Mouse (Mus musculus): ENCODE data around the gene Gpc2.

Gpc2 gene

GRCm38 (mm10) chr5:138262001-138262400 is 17.8 kb downstream of the Gpc2 start:
- in situ Hi-C loops (cut with MboI, MseI) = no loop called here

- in situ Hi-C loops (cut with MboI, MseI) = no loop called here
Observed at GRCm38 (mm10) chr5:138260834-138261233, 19.0 kb downstream of the Gpc2 start.

- in situ Hi-C loops (cut with MboI, MseI) = no loop called here
Observed at GRCm38 (mm10) chr5:138260051-138260450, 19.8 kb downstream of the Gpc2 start.

GRCm38 (mm10) chr5:138258993-138259392 is 20.8 kb downstream of the Gpc2 start:
- in situ Hi-C loops (cut with MboI, MseI) = no loop called here

- in situ Hi-C loops (cut with MboI, MseI) = no loop called here
Observed at GRCm38 (mm10) chr5:138258542-138258941, 21.3 kb downstream of the Gpc2 start.

- in situ Hi-C loops (cut with MboI, MseI) = no loop called here
Observed at GRCm38 (mm10) chr5:138258078-138258477, 21.7 kb downstream of the Gpc2 start.

- in situ Hi-C loops (cut with MboI, MseI) = no loop called here
Observed at GRCm38 (mm10) chr5:138257585-138257978, 22.2 kb downstream of the Gpc2 start.

GRCm38 (mm10) chr5:138256966-138257584 is 22.7 kb downstream of the Gpc2 start:
- in situ Hi-C loops (cut with MboI, MseI) = no loop called here

GRCm38 (mm10) chr5:138256094-138256467 is 23.7 kb downstream of the Gpc2 start:
- in situ Hi-C loops (cut with MboI, MseI) = no loop called here

GRCm38 (mm10) chr5:138255353-138256093 is 24.3 kb downstream of the Gpc2 start, which contains the start of gene Lamtor4:
Lamtor4 (plus strand) TSS chr5:138255482.
- in situ Hi-C loops (cut with MboI, MseI) = no loop called here

- in situ Hi-C loops (cut with MboI, MseI) = loop anchor here (5.0 kb wide), 1 partner anchor 86 kb away; no protein-coding TSS in a partner anchor
Observed at GRCm38 (mm10) chr5:138253061-138253460, 26.7 kb downstream of the Gpc2 start.

GRCm38 (mm10) chr5:138251144-138251543 is 28.7 kb downstream of the Gpc2 start:
- in situ Hi-C loops (cut with MboI, MseI) = loop anchor here (5.0 kb wide), 1 partner anchor 84 kb away; no protein-coding TSS in a partner anchor

- in situ Hi-C loops (cut with MboI, MseI) = no loop called here
Observed at GRCm38 (mm10) chr5:138241511-138241910, 38.3 kb downstream of the Gpc2 start.

- in situ Hi-C loops (cut with MboI, MseI) = loop anchor here (10.0 kb wide), 1 partner anchor 1439 kb away; no protein-coding TSS in a partner anchor
Observed at GRCm38 (mm10) chr5:138234224-138234623, 45.6 kb downstream of the Gpc2 start.

GRCm38 (mm10) chr5:138233778-138234177 is 46.0 kb downstream of the Gpc2 start:
- in situ Hi-C loops (cut with MboI, MseI) = loop anchor here (10.0 kb wide), 1 partner anchor 1439 kb away; no protein-coding TSS in a partner anchor

- in situ Hi-C loops (cut with MboI, MseI) = loop anchor here (10.0 kb wide), 1 partner anchor 425 kb away; no protein-coding TSS in a partner anchor
Observed at GRCm38 (mm10) chr5:138229511-138229910, 50.3 kb downstream of the Gpc2 start.

- in situ Hi-C loops (cut with MboI, MseI) = loop anchor here (10.0 kb wide), 1 partner anchor 427 kb away; no protein-coding TSS in a partner anchor
Observed at GRCm38 (mm10) chr5:138228026-138228425, 51.8 kb downstream of the Gpc2 start.

GRCm38 (mm10) chr5:138227367-138227766 is 52.4 kb downstream of the Gpc2 start:
- in situ Hi-C loops (cut with MboI, MseI) = loop anchor here (10.0 kb wide), 1 partner anchor 427 kb away; no protein-coding TSS in a partner anchor

- in situ Hi-C loops (cut with MboI, MseI) = loop anchor here (10.0 kb wide), 1 partner anchor 428 kb away; no protein-coding TSS in a partner anchor
Observed at GRCm38 (mm10) chr5:138226491-138226890, 53.3 kb downstream of the Gpc2 start.

- in situ Hi-C loops (cut with MboI, MseI) = loop anchor here (10.0 kb wide), 1 partner anchor 429 kb away; no protein-coding TSS in a partner anchor
Observed at GRCm38 (mm10) chr5:138225700-138226099, 54.1 kb downstream of the Gpc2 start, which contains the start of gene Nxpe5. Nxpe5 (plus strand) TSS chr5:138225898.
